Mouse (Mus musculus) Patski (cell line): ENCODE data around the gene Gm15517. TPM values are rescaled to one million over a fixed set of nuclear protein-coding genes. Genes with fewer than 3 reads are reported as not detected.
"Not testable (repeated sequence)": the region's sequence is repeated elsewhere in the genome, so short reads cannot be mapped to it uniquely, and the experiment has no call there.

Source experiments
- ATAC-seq: fragments of 100-300 bp; one replicate; pipeline ENCODE4 v1.8.0; 2021
- CTCF ChIA-PET: fragments of 350-600 bp; sonication (Branson Sonifier 250); formaldehyde crosslinking; loops from one replicate; lab custom pipeline; 2022; ENCODE audit warnings: inconsistent platforms; lab: Charles Lee
- POLR2A ChIA-PET: fragments of 350-600 bp; sonication (Branson Sonifier 250); formaldehyde crosslinking; loops from one replicate; lab custom pipeline; 2022; ENCODE audit warnings: antibody characterized with exemption, inconsistent platforms; lab: Charles Lee
- DNase-seq: peaks from one replicate; pipeline ENCODE4 v3.0.0-alpha.2; 2011; ENCODE audit warnings: low read depth, low spot score
- H3K27me3 ChIP-seq: fragments of 371-371 bp; one replicate; pipeline ENCODE4 v1.5.1; 2021
- CTCF ChIP-seq: fragments of 100-300 bp; IDR thresholded peaks from one replicate; pipeline ENCODE4 v1.5.1; 2021
- in situ Hi-C: fragments of 300-500 bp; cut with MboI; formaldehyde crosslinking; loops from 3 replicates; pipeline ENCODE4 v1.11.1; 2018; ENCODE audit warnings: low pct_unique_long_range_greater_than_20kb, mixed read lengths
- polyA plus RNA-seq: library from polyadenylated mRNA; unstranded; gene quantifications from one replicate; pipeline ENCODE4 v1.2.3, GENCODE M21; 2021

Gene Gm15517
- polyA plus RNA-seq, 1 experiment from 2014 or later: not detected

DNA sequence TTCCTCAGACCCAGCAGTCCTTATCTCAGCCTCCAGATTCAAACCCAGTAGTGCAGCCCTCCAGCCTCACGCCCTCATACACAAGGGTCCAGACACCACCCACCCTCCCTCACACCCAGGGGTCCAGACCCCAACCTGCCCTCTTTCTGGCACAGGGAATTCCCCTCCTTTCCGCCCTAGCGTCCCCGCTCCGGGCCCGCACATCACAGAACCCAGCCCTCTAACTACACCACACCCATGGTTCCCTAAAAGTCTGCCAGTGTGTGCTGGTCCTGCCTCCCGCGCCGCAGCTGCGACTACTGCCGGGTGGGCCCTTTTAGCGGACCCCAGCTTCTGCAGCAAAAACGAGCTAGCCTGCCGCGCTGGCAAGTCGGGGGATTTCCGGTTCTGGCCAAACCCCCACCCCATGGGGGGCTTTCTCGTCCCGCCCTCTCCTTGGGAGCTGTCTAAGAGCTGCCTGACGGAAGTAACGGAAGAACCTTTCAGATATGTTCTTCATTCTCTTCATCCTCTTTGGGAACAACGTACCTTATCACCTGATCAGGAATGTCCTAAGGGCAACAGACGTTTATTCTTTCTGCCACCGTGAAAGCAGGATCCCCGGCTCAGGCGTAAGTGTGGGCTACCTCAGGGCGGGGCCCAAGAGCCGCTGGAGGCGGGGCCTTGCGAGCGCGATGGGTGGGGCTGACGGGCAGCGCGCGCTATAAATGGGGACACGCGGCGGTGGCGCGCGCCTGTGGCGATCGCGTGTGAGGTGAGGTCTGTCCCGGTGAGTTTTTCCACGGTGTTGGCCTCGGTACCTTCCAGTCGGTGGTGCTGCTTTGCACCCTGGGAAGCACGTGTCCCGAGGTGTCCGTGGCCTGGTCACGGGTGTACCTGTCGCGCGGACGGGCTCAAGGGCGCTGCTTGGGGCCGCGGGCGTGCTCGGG is 14.9 kb upstream of the Gm15517 start, which contains the start of the genes 1700028J19Rik and 2410002F23Rik:
Gene 1700028J19Rik, minus strand, starts transcription at position 641 of the 929 bp plus-strand sequence.
Gene 2410002F23Rik, plus strand, starts transcription at position 668 of the 929 bp plus-strand sequence.
- peak; percentile 76 for ATAC-seq
- in situ Hi-C loops: loop anchor here (25.0 kb wide), 1 partner anchor 659 kb away; the partner anchor contains the start of gene Zfp719
- POLR2A ChIA-PET: interaction anchor here (0.7 to 1.2 kb wide), 3 partner anchors 12 to 251 kb away, joined by 4 to 5 read pairs (median 5); no protein-coding TSS in a partner anchor
- CTCF ChIA-PET: interaction anchor here (1.0 kb wide), 1 partner anchor 9 kb away, joined by 3 read pairs; no protein-coding TSS in a partner anchor
- H3K27me3 ChIP-seq: peaks cover 7% of the 10 kb centered on the region
- no peak for TF ChIP-seq CTCF
- DNase-seq: peak; percentile 78

DNA sequence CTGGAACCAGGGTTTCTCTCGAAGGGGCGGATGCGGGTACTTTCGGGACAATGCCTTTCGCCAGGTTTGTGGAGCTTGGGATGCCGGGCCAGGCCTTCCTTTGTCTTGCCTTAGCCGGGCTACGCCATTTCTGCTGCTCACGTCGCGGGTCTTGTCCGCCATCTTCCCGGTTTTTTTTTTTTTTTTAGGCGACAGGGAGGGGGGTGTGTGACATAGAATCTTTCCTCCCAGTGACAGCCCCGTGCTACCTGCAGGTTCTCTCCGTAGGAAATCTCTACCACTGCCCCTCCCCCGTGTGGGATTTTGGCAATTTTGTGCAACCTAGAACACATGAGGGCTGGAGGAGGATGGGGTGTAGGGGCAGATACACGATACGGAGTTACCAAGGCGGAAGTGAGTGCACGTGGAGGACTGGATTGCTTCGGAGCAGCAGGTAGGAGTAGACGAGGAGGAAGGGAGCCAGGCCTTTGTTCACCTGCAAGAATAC is 14.2 kb upstream of the Gm15517 start:
- DNase-seq (no peak), ATAC-seq (peak; percentile 20)
- no peak for TF ChIP-seq CTCF
- in situ Hi-C loops: loop anchor here (25.0 kb wide), 1 partner anchor 660 kb away; the partner anchor contains the start of gene Zfp719
- peaks cover 7% of the 10 kb centered on the region for H3K27me3 ChIP-seq
- ChIA-PET CTCF (no interaction called here), POLR2A (interaction anchor here (0.7 kb wide), 2 partner anchors 11 to 104 kb away, joined by 4 to 5 read pairs; no protein-coding TSS in a partner anchor)

- H3K27me3 ChIP-seq: no peaks in the 10 kb centered on the region
- no peak for TF ChIP-seq CTCF
- POLR2A ChIA-PET: interaction anchor here (1.1 kb wide), 1 partner anchor 26 kb away, joined by 3 read pairs; no protein-coding TSS in a partner anchor
- DNase-seq (no peak), ATAC-seq (no peak)
- in situ Hi-C loops: loop anchor here (25.0 kb wide), 1 partner anchor 661 kb away; the partner anchor contains the start of gene Zfp719
- CTCF ChIA-PET: no interaction called here
Measured at GRCm38 (mm10) chr7:44247971-44248370, 13.3 kb upstream of the Gm15517 start.

DNA sequence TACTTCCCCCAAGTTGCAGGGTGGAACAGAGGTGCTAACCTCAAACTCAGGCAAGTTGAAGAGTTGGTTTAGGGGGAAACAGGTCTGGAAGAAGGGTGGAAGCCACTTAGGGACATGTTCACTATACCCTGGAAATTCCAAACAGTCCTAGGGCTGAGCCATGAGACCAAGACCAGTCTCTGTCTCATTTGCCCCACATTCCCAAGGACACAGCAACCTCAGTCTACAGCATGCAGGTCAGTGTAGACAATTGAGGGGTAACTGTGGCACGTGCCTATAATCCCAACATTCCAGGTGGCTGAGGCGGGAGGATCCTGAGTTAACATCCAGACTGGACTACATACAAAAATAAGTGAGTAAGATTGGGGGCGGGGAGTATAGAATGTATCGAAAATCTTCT is 12.0 kb upstream of the Gm15517 start:
- no peak for DNase-seq
- ChIA-PET CTCF (no interaction called here), POLR2A (interaction anchor here (1.1 kb wide), 1 partner anchor 25 kb away, joined by 3 read pairs; no protein-coding TSS in a partner anchor)
- no peak for ATAC-seq
- no peak for TF ChIP-seq CTCF
- no peaks in the 10 kb centered on the region for H3K27me3 ChIP-seq
- in situ Hi-C loops: loop anchor here (25.0 kb wide), 1 partner anchor 662 kb away; the partner anchor contains the start of gene Zfp719

DNA sequence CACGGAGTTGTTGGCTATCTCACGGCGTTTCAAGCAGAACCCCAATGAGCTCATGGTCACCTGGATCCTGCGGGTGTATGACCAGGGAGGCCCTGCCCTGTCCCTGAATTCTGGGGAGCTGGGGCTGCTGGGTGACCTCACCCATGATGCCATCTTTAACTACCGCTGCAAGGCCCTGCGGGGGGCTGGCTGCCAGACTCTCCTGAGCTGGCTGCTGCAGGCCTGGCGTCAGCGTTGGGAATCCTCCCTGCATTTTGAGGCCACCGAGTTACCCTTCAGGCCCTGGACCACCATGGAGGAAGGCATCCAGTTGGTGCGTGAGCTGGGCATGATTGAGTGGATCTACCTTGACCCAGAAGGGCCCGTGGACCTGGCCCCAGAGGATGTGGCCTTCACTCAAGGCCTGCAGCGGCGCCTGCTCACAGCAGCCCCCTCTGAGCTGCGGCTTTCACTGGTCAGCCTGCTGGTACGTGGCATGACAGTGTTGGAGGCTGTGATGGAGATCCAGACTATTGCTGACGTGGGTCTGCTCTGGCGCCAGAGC is 10.4 kb upstream of the Gm15517 start:
- in situ Hi-C loops, POLR2A ChIA-PET, DNase-seq, CTCF ChIA-PET, ATAC-seq, H3K27me3 ChIP-seq: not testable (repeated sequence)

DNA sequence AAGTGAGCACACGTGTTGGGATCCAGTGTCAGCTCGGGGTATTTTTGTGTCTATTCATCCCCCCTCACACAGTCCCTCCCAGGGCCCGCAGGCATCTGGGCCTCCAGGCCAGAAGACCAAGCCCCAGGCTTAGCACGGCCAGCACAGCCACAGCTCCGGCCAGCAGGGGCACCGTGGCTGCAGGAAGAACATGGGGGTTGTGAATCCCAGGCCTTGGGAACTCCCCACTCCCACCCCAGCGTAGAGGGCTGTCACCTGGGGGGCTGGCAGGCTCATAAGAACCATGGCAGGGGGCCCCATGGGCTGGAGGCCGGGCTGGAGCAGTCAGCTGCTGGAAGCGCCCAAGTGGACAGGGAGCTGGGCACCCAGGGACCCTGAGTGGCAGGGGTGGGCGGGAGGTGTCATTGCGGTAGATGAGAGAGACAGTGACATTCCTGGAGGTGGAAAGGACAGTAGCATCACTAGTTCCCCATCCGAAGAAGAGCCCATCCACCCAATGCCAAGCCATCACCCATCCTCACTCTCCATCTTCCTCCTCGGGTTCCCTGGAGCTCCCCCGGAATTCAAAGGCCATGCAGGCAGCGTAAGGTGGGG is 8.1 kb upstream of the Gm15517 start:
- ATAC-seq: no peak
- CTCF ChIA-PET: interaction anchor here (1.1 to 1.4 kb wide), 2 partner anchors 10 kb away, joined by 4 to 5 read pairs; no protein-coding TSS in a partner anchor

DNA sequence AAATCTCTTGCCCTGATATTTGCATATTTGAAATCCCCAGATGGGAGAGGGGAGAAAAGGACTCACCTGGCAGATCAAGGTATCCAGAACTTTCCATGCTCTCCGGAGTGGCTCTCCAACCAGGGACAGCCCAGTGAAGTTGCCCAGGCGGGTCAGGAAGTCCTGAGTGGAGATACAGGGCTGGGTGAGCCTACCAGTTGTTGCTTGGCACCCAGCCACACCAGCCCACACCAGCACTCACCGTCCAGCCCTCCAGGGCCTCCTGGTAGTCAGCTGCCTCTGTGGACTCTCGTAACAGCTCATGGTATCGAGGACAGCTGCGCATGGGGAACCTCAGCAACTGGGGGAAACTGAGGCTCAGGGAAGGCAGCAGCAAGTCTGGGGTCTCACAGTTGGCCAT is 6.3 kb upstream of the Gm15517 start:
- H3K27me3 ChIP-seq: no peaks in the 10 kb centered on the region
- CTCF ChIA-PET: no interaction called here
- ATAC-seq (no peak), DNase-seq (no peak)
- in situ Hi-C loops: loop anchor here (5.0 kb wide), 1 partner anchor 212 kb away; the partner anchor contains the start of genes Aspdh and Josd2
- POLR2A ChIA-PET: interaction anchor here (0.7 kb wide), 1 partner anchor 119 kb away, joined by 5 read pairs; no protein-coding TSS in a partner anchor
- TF ChIP-seq CTCF: no peak

More for the DNA sequence above, 8.1 kb upstream of the Gm15517 start:
- no peaks in the 10 kb centered on the region for H3K27me3 ChIP-seq
- TF ChIP-seq CTCF: no peak
- in situ Hi-C loops: no loop called here
- POLR2A ChIA-PET: interaction anchor here (0.6 kb wide), 1 partner anchor 30 kb away, joined by 5 read pairs; no protein-coding TSS in a partner anchor
- DNase-seq: no peak

DNA sequence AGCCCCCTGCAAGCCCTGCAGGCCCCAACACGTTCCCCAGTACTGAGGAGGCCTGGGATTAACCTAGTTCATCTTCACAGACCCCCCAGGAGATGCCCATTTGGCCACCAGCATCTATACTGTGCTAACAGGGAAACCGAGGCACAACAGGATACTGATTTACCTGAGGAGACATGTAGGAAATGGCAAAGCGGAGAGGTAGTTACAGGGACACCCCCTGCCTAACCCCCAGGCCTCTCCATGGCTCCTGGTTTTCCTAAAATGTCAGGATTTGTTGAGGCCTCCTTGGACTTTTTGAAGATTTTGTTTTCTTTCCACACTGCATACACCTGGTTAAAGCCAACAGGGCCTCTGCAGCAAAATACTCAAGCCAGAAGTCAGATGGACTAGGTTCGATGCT is 4.0 kb upstream of the Gm15517 start, which contains the start of gene Acp4:
Gene Acp4, minus strand, starts transcription at position 101 of the 400 bp plus-strand sequence.
- peaks cover 3% of the 10 kb centered on the region for H3K27me3 ChIP-seq
- DNase-seq: no peak
- ChIA-PET CTCF (no interaction called here), POLR2A (no interaction called here)
- in situ Hi-C loops: loop anchor here (5.0 kb wide), 1 partner anchor 210 kb away; the partner anchor contains the start of genes Aspdh and Josd2
- no peak for ATAC-seq
- TF ChIP-seq CTCF: no peak

DNA sequence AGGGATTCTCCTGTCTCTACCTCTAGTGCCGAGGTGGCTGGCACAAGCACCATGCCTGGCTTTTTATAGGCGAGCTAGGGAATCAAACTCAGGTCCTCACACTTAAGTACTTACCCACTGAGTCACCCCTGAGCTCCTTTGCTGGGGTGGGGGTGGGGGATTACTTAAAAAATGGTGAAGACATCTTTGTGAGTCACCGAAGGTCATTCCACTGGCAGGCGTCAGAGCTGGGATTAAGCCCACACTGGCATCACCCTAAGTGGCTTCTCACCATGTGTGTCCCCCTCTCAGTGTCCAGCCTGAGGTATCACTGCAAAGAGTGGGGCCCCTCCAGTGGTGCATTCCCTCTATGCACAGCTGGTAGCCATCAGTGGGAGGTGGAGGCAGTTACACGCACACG is 837 bp upstream of the Gm15517 start:
- DNase-seq (no peak), ATAC-seq (no peak)
- TF ChIP-seq CTCF: no peak
- H3K27me3 ChIP-seq: peaks cover 3% of the 10 kb centered on the region
- ChIA-PET CTCF (interaction anchor here (1.0 to 1.2 kb wide), 2 partner anchors 67 to 91 kb away, joined by 3 read pairs; no protein-coding TSS in a partner anchor), POLR2A (interaction anchor here (0.6 to 0.7 kb wide), 2 partner anchors 8 to 91 kb away, joined by 3 to 4 read pairs; no protein-coding TSS in a partner anchor)
- in situ Hi-C loops: loop anchor here (5.0 kb wide), 2 partner anchors 42 to 92 kb away; no protein-coding TSS in a partner anchor
